Mouse (Mus musculus): ENCODE results near the gene Vps13d. TPM values are rescaled to one million over a fixed set of nuclear protein-coding genes. Genes with fewer than 3 reads are reported as not detected.

The Vps13d gene
- polyA plus RNA-seq, 1 experiment from 2014 or later: 7.9 TPM

- WGBS: 88% methylated on average over 4 of the region's 4 CpGs
- Histone ChIP-seq H3K36me3 (peaks cover 70% of the 10 kb centered on the region), H3K4me2 (replicated peaks) (no peak overlapping the region), H3K4me1 (0 out of 2 replicates have a peak, but pooled peaks cover 2% of the 10 kb centered on the region), H3K4me3 (no peak overlapping the region), H3K9ac (replicated peaks) (no peak overlapping the region), H3K9me3 (no peaks in the 10 kb centered on the region), H3K27ac (replicated peaks) (no peak overlapping the region), H3K27me3 (no peaks in the 10 kb centered on the region)
- ATAC-seq (ENCODE audit: low FRiP score, low read depth): no peak
Observed at GRCm38 (mm10) chr4:145135473-145135872, 59.3 kb downstream of the Vps13d start.

- 85% methylated on average over 1 of the region's 1 CpGs for WGBS
- Histone ChIP-seq H3K4me1 (no peaks in the 10 kb centered on the region), H3K9me3 (no peaks in the 10 kb centered on the region), H3K4me2 (replicated peaks) (no peak overlapping the region), H3K4me3 (no peak overlapping the region), H3K9ac (replicated peaks) (no peak overlapping the region), H3K36me3 (peaks cover 73% of the 10 kb centered on the region), H3K27ac (replicated peaks) (no peak overlapping the region), H3K27me3 (no peaks in the 10 kb centered on the region)
- no peak for ATAC-seq (ENCODE audit: low FRiP score, low read depth)
Observed at GRCm38 (mm10) chr4:145130772-145131171, 64.0 kb downstream of the Vps13d start.

- H3K9ac ChIP-seq (replicated peaks): no peak overlapping the region
- ATAC-seq (ENCODE audit: low FRiP score, low read depth): no peak
- H3K36me3 ChIP-seq: peaks cover 68% of the 10 kb centered on the region
- no peaks in the 10 kb centered on the region for H3K9me3 ChIP-seq
- H3K4me3 ChIP-seq: no peak overlapping the region
- H3K4me2 ChIP-seq (replicated peaks): no peak overlapping the region
- H3K4me1 ChIP-seq: no peaks in the 10 kb centered on the region
- no peak overlapping the region for H3K27ac ChIP-seq (replicated peaks)
- H3K27me3 ChIP-seq: no peaks in the 10 kb centered on the region
Observed at GRCm38 (mm10) chr4:145129956-145130548, 64.8 kb downstream of the Vps13d start.

GRCm38 (mm10) chr4:145125463-145126220, 69.2 kb downstream of the Vps13d start:
- H3K4me1 ChIP-seq: no peaks in the 10 kb centered on the region
- H3K4me2 ChIP-seq (replicated peaks): no peak overlapping the region
- no peak overlapping the region for H3K27ac ChIP-seq (replicated peaks)
- no peaks in the 10 kb centered on the region for H3K9me3 ChIP-seq
- no peak for ATAC-seq (ENCODE audit: low FRiP score, low read depth)
- no peak overlapping the region for H3K4me3 ChIP-seq
- H3K9ac ChIP-seq (replicated peaks): no peak overlapping the region
- WGBS: 90% methylated on average over 4 of the region's 4 CpGs
- peaks cover 61% of the 10 kb centered on the region for H3K36me3 ChIP-seq
- H3K27me3 ChIP-seq: no peaks in the 10 kb centered on the region

- no peak overlapping the region for H3K9ac ChIP-seq (replicated peaks)
- H3K27ac ChIP-seq (replicated peaks): no peak overlapping the region
- no peaks in the 10 kb centered on the region for H3K4me1 ChIP-seq
- no peak overlapping the region for H3K4me2 ChIP-seq (replicated peaks)
- H3K4me3 ChIP-seq: no peak overlapping the region
- no peak for ATAC-seq (ENCODE audit: low FRiP score, low read depth)
- peaks cover 57% of the 10 kb centered on the region for H3K36me3 ChIP-seq
- 86% methylated on average over 4 of the region's 4 CpGs for WGBS
- H3K9me3 ChIP-seq: no peaks in the 10 kb centered on the region
- no peaks in the 10 kb centered on the region for H3K27me3 ChIP-seq
Observed at GRCm38 (mm10) chr4:145124419-145124818, 70.4 kb downstream of the Vps13d start.

GRCm38 (mm10) chr4:145111641-145112040, 83.2 kb downstream of the Vps13d start:
- H3K27ac ChIP-seq (replicated peaks): no peak overlapping the region
- 51% methylated on average over 4 of the region's 4 CpGs for WGBS

GRCm38 (mm10) chr4:145110736-145111135, 84.1 kb downstream of the Vps13d start:
- 83% methylated on average over 6 of the region's 6 CpGs for WGBS
- peaks cover 75% of the 10 kb centered on the region for H3K36me3 ChIP-seq
- no peak overlapping the region for H3K27ac ChIP-seq (replicated peaks)
- no peak for ATAC-seq (ENCODE audit: low FRiP score, low read depth)
- H3K9ac ChIP-seq (replicated peaks): no peak overlapping the region
- H3K4me3 ChIP-seq: no peak overlapping the region
- H3K27me3 ChIP-seq: no peaks in the 10 kb centered on the region
- H3K4me2 ChIP-seq (replicated peaks): no peak overlapping the region
- H3K9me3 ChIP-seq: no peaks in the 10 kb centered on the region
- no peaks in the 10 kb centered on the region for H3K4me1 ChIP-seq

More at GRCm38 (mm10) chr4:145111641-145112040, 83.2 kb downstream of the Vps13d start:
- H3K27me3 ChIP-seq: no peaks in the 10 kb centered on the region
- no peak overlapping the region for H3K4me2 ChIP-seq (replicated peaks)
- H3K36me3 ChIP-seq: peaks cover 75% of the 10 kb centered on the region
- H3K4me1 ChIP-seq: no peaks in the 10 kb centered on the region
- no peak for ATAC-seq (ENCODE audit: low FRiP score, low read depth)
- no peak overlapping the region for H3K4me3 ChIP-seq
- H3K9ac ChIP-seq (replicated peaks): no peak overlapping the region
- H3K9me3 ChIP-seq: no peaks in the 10 kb centered on the region

- Histone ChIP-seq H3K27ac (replicated peaks) (no peak overlapping the region), H3K4me3 (no peak overlapping the region), H3K4me2 (replicated peaks) (no peak overlapping the region), H3K4me1 (peaks cover 6% of the 10 kb centered on the region), H3K36me3 (peaks cover 72% of the 10 kb centered on the region), H3K9ac (replicated peaks) (no peak overlapping the region), H3K9me3 (no peaks in the 10 kb centered on the region), H3K27me3 (no peaks in the 10 kb centered on the region)
- ATAC-seq (ENCODE audit: low FRiP score, low read depth): no peak
- WGBS: 89% methylated on average over 6 of the region's 6 CpGs
Observed at GRCm38 (mm10) chr4:145106796-145107195, 88.0 kb downstream of the Vps13d start.

GRCm38 (mm10) chr4:145105319-145105718, 89.5 kb downstream of the Vps13d start:
- Histone ChIP-seq H3K9me3 (no peaks in the 10 kb centered on the region), H3K36me3 (peaks cover 57% of the 10 kb centered on the region), H3K4me2 (replicated peaks) (no peak overlapping the region), H3K27me3 (no peaks in the 10 kb centered on the region), H3K9ac (replicated peaks) (no peak overlapping the region), H3K4me1 (peaks cover 6% of the 10 kb centered on the region), H3K4me3 (no peak overlapping the region), H3K27ac (replicated peaks) (peak overlapping the region; percentile 44; the same call in 1 of the 2 replicates)
- 57% methylated on average over 6 of the region's 6 CpGs for WGBS
- no peak for ATAC-seq (ENCODE audit: low FRiP score, low read depth)

GRCm38 (mm10) chr4:145104917-145105316, 89.9 kb downstream of the Vps13d start:
- peak; percentile 91 for ATAC-seq (ENCODE audit: low FRiP score, low read depth)
- Histone ChIP-seq H3K4me3 (no peak overlapping the region), H3K4me1 (peaks cover 6% of the 10 kb centered on the region), H3K4me2 (replicated peaks) (no peak overlapping the region), H3K9ac (replicated peaks) (no peak overlapping the region), H3K27me3 (no peaks in the 10 kb centered on the region), H3K36me3 (peaks cover 54% of the 10 kb centered on the region), H3K9me3 (no peaks in the 10 kb centered on the region), H3K27ac (replicated peaks) (peak overlapping the region; percentile 44; the same call in 1 of the 2 replicates)
- WGBS: 20% methylated on average over 2 of the region's 2 CpGs

GRCm38 (mm10) chr4:145103617-145104016, 91.2 kb downstream of the Vps13d start:
- Histone ChIP-seq H3K4me2 (replicated peaks) (no peak overlapping the region), H3K4me3 (no peak overlapping the region), H3K9me3 (no peaks in the 10 kb centered on the region), H3K4me1 (peaks cover 6% of the 10 kb centered on the region), H3K27ac (replicated peaks) (no peak overlapping the region), H3K27me3 (no peaks in the 10 kb centered on the region), H3K9ac (replicated peaks) (no peak overlapping the region), H3K36me3 (peaks cover 52% of the 10 kb centered on the region)
- no peak for ATAC-seq (ENCODE audit: low FRiP score, low read depth)

- Histone ChIP-seq H3K36me3 (peaks cover 49% of the 10 kb centered on the region), H3K4me3 (no peak overlapping the region), H3K9ac (replicated peaks) (no peak overlapping the region), H3K4me2 (replicated peaks) (no peak overlapping the region), H3K27me3 (no peaks in the 10 kb centered on the region), H3K9me3 (no peaks in the 10 kb centered on the region), H3K4me1 (peaks cover 6% of the 10 kb centered on the region), H3K27ac (replicated peaks) (no peak overlapping the region)
- 85% methylated on average over 6 of the region's 6 CpGs for WGBS
- no peak for ATAC-seq (ENCODE audit: low FRiP score, low read depth)
Observed at GRCm38 (mm10) chr4:145101823-145102718, 92.7 kb downstream of the Vps13d start.

Data from midbrain, embryonic 12.5 days (tissue).